7 mouse cellular contexts compared by ENCODE assay signal in the genomic region with DNA sequence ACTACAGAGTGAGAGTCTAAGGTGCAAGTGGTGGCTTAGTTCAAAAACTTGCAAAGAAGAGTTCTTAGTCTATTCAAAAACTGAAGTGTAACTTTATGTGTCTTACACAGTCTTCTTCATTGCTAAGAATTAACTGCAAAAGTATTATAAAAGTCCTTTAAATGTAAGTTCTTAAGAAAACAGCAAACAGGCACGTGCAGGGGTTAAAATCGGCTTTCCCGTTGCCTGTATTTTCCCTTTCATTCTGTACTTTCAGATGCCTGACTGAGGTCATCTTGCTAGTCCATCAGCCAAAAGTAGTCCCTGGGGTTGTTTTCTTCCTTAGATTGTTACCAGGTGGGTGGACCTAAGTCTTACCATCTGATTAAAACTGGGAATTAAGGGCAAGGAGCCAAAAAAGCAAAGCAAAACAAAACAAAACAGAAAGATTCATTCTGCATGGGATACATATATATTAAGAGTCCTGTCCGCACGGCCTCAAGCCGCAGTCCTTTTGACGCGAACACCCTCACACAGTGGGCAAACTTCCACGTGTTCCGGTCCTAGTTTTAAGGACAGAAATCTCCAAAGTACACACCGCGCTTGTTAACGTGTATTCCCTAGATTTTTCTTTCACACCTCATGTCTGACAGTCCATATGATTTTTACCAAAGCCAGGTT. TPM values are rescaled to one million over a fixed set of nuclear protein-coding genes. Genes with fewer than 3 reads are reported as not detected.
DNase-seq lines count a peak whose midpoint lies in the region; ATAC-seq and TF ChIP-seq lines count a peak whose summit lies in the region.

No protein-coding gene starts in this region.

- WGBS in forebrain, embryonic 14.5 days, result 62% methylated on average over 13 of the region's 13 CpGs
- 56% methylated on average over 13 of the region's 13 CpGs for WGBS in intestine, embryonic 15.5 days

- peak; percentile 22 for ATAC-seq in forebrain, embryonic 14.5 days
- ATAC-seq in intestine, embryonic 15.5 days, result peak; percentile 21; the same call in 1 of the 2 replicates

- H3K9ac ChIP-seq in forebrain, embryonic 14.5 days (ENCODE audit: low read length), result peak overlapping the region; percentile 89
- H3K9ac ChIP-seq in intestine, embryonic 15.5 days, result no peak overlapping the region

- H3K4me3 ChIP-seq in E14TG2a.4 (replicated peaks; ENCODE audit: low read length), result peak overlapping the region; percentile 83
- peak overlapping the region; percentile 60 for H3K4me3 ChIP-seq in forebrain, embryonic 14.5 days (ENCODE audit: low read depth, low read length)
- H3K4me3 ChIP-seq in intestine, embryonic 15.5 days (replicated peaks), result peak overlapping the region; percentile 70

- H3K9me3 ChIP-seq in E14TG2a.4 (ENCODE audit: low read length), result no peaks in the 10 kb centered on the region
- H3K9me3 ChIP-seq in forebrain, embryonic 14.5 days (replicated peaks; ENCODE audit: control insufficient read depth, low read length), result no peaks in the 10 kb centered on the region
- H3K9me3 ChIP-seq in intestine, embryonic 15.5 days, result no peaks in the 10 kb centered on the region

- H3K4me1 ChIP-seq in E14TG2a.4 (replicated peaks; ENCODE audit: low read depth, low read length), result peaks cover 10% of the 10 kb centered on the region
- H3K4me1 ChIP-seq in forebrain, embryonic 14.5 days (ENCODE audit: control insufficient read depth, insufficient read depth, low read length), result peaks cover 9% of the 10 kb centered on the region; the same call in 1 of the 2 replicates
- 0 out of 2 replicates have a peak, but pooled peaks cover 3% of the 10 kb centered on the region for H3K4me1 ChIP-seq in intestine, embryonic 15.5 days (replicated peaks)

- no peaks in the 10 kb centered on the region for H3K36me3 ChIP-seq in E14TG2a.4 (ENCODE audit: insufficient read depth, low read length)
- no peaks in the 10 kb centered on the region for H3K36me3 ChIP-seq in forebrain, embryonic 14.5 days (ENCODE audit: control insufficient read depth, insufficient read depth, low read length)
- no peaks in the 10 kb centered on the region for H3K36me3 ChIP-seq in intestine, embryonic 15.5 days

- TF ChIP-seq CTCF in E14TG2a.4 (conservative IDR thresholded peaks at IDR 0.05; ENCODE audit: low read length), result no peak

- H3K27ac ChIP-seq in forebrain, embryonic 14.5 days (ENCODE audit: low read depth, low read length), result no peak overlapping the region; the same call in 1 of the 2 replicates
- no peak overlapping the region for H3K27ac ChIP-seq in intestine, embryonic 15.5 days

- peak overlapping the region; percentile 81 for H3K4me2 ChIP-seq in forebrain, embryonic 14.5 days (ENCODE audit: low read length)
- peak overlapping the region; percentile 95 for H3K4me2 ChIP-seq in intestine, embryonic 15.5 days (replicated peaks)

- peak; percentile 70 for DNase-seq in 3T3-L1 (ENCODE audit: low read depth, low spot score)
- peak; percentile 8 for DNase-seq in forebrain, embryonic 14.5 days (ENCODE audit: low spot score)
- peak; percentile 31 for DNase-seq in lung, postnatal 36 days
- no peak for DNase-seq in spleen, adult 18-20 months
- no peak for DNase-seq in natural killer cell, adult 2 months (ENCODE audit: low spot score in 2 of 2)

- peaks cover 33% of the 10 kb centered on the region for H3K27me3 ChIP-seq in E14TG2a.4 (ENCODE audit: insufficient read depth, low read length)
- no peaks in the 10 kb centered on the region for H3K27me3 ChIP-seq in forebrain, embryonic 14.5 days (replicated peaks; ENCODE audit: control insufficient read depth, insufficient read depth, low read length)
- no peaks in the 10 kb centered on the region for H3K27me3 ChIP-seq in intestine, embryonic 15.5 days (replicated peaks)

RNA-seq across cellular contexts. Expression of gene Inpp1, which starts 1.1 kb away (rescaled TPM):
- 16.6 and 25.0 TPM in 2 replicates for polyA plus RNA-seq in forebrain, embryonic 14.5 days (2014; fragmentation: Nextera tagmentation; extraction: Ambion mirVana)
- 11.6 and 16.8 TPM in 2 replicates for polyA plus RNA-seq in intestine, embryonic 15.5 days (2015; fragmentation: Nextera tagmentation; extraction: Ambion mirVana)

RNA-seq across cellular contexts. Expression of gene Hibch, which starts 28.4 kb away (rescaled TPM):
- polyA plus RNA-seq in forebrain, embryonic 14.5 days (2014; fragmentation: Nextera tagmentation; extraction: Ambion mirVana), result 25.0 and 25.9 TPM in 2 replicates
- polyA plus RNA-seq in intestine, embryonic 15.5 days (2015; fragmentation: Nextera tagmentation; extraction: Ambion mirVana), result 20.8 and 25.1 TPM in 2 replicates

Comparison
In these comparisons a context has a peak if more than half of its experiments do, and no peak if none do; other contexts are left out.
1. DNase-seq: peak in 3T3-L1 (single experiment), forebrain, embryonic 14.5 days (single experiment) and lung, postnatal 36 days (single experiment); none in spleen, adult 18-20 months (0 of 2) and natural killer cell, adult 2 months (0 of 2).
2. Peak in every context shown above with its lines, with median percentiles within 50 percentile points of each other: H3K4me3 ChIP-seq.